Mouse (Mus musculus): ENCODE results near the gene Gm16513.
"Not testable (repeated sequence)": the region's sequence is repeated elsewhere in the genome, so short reads cannot be mapped to it uniquely, and the experiment has no call there.

Gene Gm16513

DNA sequence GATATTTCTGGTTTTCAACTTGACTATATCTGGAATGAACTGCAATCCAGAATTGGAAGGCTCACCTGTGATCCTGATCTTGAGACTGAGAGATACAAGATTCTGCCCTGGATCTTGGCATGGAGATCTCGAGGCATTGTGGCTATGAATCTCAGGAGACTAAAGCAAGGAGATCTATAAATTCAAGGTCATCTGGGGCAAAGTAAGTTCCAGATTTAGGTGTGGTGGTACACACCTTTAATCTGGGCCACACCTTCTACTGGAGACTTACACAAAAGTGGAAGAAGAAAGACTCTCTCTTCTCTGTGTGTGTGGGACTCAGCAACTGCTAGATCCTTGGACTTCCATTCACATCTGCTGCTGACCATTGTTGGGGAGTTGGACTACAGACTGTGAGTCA is at the start of gene Gm16513:
Gene Gm16513 (plus strand): TSS at position 301 of the 400 bp plus-strand sequence.
- not testable (repeated sequence) for DNase-seq (ENCODE audit: low spot score in 2 of 2)
